Mouse (Mus musculus) heart, postnatal 0 days (tissue): ENCODE measurements around the gene Myo3b. TPM values are rescaled to one million over a fixed set of nuclear protein-coding genes. Genes with fewer than 3 reads are reported as not detected.

Source experiments
- ATAC-seq: fragments of 200-750 bp; cut with Nextera tagmentation; 2 replicates; pipeline ENCODE4 v1.8.0; 2017; ENCODE audit warnings: low read depth, moderate number of reproducible peaks, moderate library complexity; ENCODE audit not compliant: insufficient read depth
- DNase-seq: peaks from one replicate; pipeline ENCODE4 v3.0.0-alpha.2; 2016; ENCODE audit warnings: low spot score
- H3K27ac ChIP-seq: fragments of 300-500 bp; sonication (generic); 2 replicates; pipeline ENCODE4 v1.5.1; 2014; ENCODE audit warnings: low read depth, mild to moderate bottlenecking
- H3K27me3 ChIP-seq: fragments of 300-500 bp; sonication (generic); 2 replicates; pipeline ENCODE4 v1.6.1; 2014; ENCODE audit warnings: low read length, mixed read lengths; ENCODE audit not compliant: control insufficient read depth, insufficient read depth
- H3K36me3 ChIP-seq: fragments of 300-500 bp; sonication (generic); replicated peaks from 2 replicates; pipeline ENCODE4 v1.6.1; 2014; ENCODE audit warnings: low read length, mixed read lengths; ENCODE audit not compliant: control insufficient read depth, insufficient read depth
- H3K4me1 ChIP-seq: fragments of 300-500 bp; sonication (generic); 2 replicates; pipeline ENCODE4 v1.6.1; 2014; ENCODE audit warnings: antibody characterized with exemption; ENCODE audit not compliant: control insufficient read depth, insufficient read depth
- H3K4me2 ChIP-seq: fragments of 300-500 bp; sonication (generic); 2 replicates; pipeline ENCODE4 v1.6.1; 2014; ENCODE audit warnings: low read depth, mild to moderate bottlenecking, low read length, moderate library complexity
- H3K4me3 ChIP-seq: fragments of 300-500 bp; sonication (generic); 2 replicates; pipeline ENCODE4 v1.5.1; 2014; ENCODE audit warnings: low read depth, low read length
- H3K9ac ChIP-seq: fragments of 300-500 bp; sonication (generic); replicated peaks from 2 replicates; pipeline ENCODE4 v1.6.1; 2014; ENCODE audit warnings: low read depth, low read length, mixed read lengths
- H3K9me3 ChIP-seq: fragments of 300-500 bp; sonication (generic); replicated peaks from 2 replicates; pipeline ENCODE4 v1.6.1; 2016; ENCODE audit warnings: low read length; ENCODE audit not compliant: control insufficient read depth
- CTCF ChIP-seq: IDR thresholded peaks from 2 replicates; pipeline ENCODE4 v1.5.1; 2016; ENCODE audit warnings: antibody characterized with exemption, control low read depth, low read depth
- EP300 ChIP-seq: IDR thresholded peaks from 2 replicates; pipeline ENCODE4 v1.6.1; 2016; ENCODE audit warnings: antibody characterized with exemption, low read depth
- WGBS: fragments of 180-500 bp; shearing (Covaris S2); extraction: QIAGEN DNeasy Blood & Tissue Kit; methylation state at CpG from one replicate; pipeline ENCODE4 v1.1.7; 2014; 5-methylcytosine and 5-hydroxymethylcytosine counted together
- polyA plus RNA-seq: library from polyadenylated mRNA; unstranded; fragments of >200 nt; fragmentation: Nextera tagmentation; extraction: Ambion mirVana; gene quantifications from 2 replicates; pipeline ENCODE4 v1.2.1, GENCODE M21; 2015
- total RNA-seq: library from RNA; depleted of rRNA; stranded (reverse); fragments of >200 nt; gene quantifications from 2 replicates; pipeline ENCODE4 v1.2.3, GENCODE M21; 2014; ENCODE audit warnings: low replicate concordance

Myo3b gene
- total and polyA plus RNA-seq, 2 experiments from 2014 or later = 0.04 to 0.15 TPM

- Histone ChIP-seq H3K9ac (no peak overlapping the region), H3K36me3 (no peaks in the 10 kb centered on the region), H3K27me3 (no peaks in the 10 kb centered on the region), H3K4me1 (no peaks in the 10 kb centered on the region; the same call in 1 of the 2 replicates), H3K9me3 (no peaks in the 10 kb centered on the region), H3K4me3 (no peak overlapping the region), H3K4me2 (no peak overlapping the region), H3K27ac (no peak overlapping the region)
- ATAC-seq (no peak), DNase-seq (no peak)
- TF ChIP-seq EP300 (no peak), CTCF (no peak)
- 60% methylated on average over 7 of the region's 7 CpGs for WGBS
These were observed 26.9 kb downstream of the Myo3b start for GRCm38 (mm10) chr2:70065729-70066300.

GRCm38 (mm10) chr2:70066338-70067022 is 27.6 kb downstream of the Myo3b start:
- TF ChIP-seq CTCF = no peak
- TF ChIP-seq EP300 = no peak
- no peak overlapping the region for H3K4me2 ChIP-seq
- no peak overlapping the region for H3K27ac ChIP-seq
- H3K36me3 ChIP-seq = no peaks in the 10 kb centered on the region
- H3K27me3 ChIP-seq = no peaks in the 10 kb centered on the region
- H3K4me1 ChIP-seq = no peaks in the 10 kb centered on the region; the same call in 1 of the 2 replicates
- ATAC-seq (no peak), DNase-seq (no peak)
- no peaks in the 10 kb centered on the region for H3K9me3 ChIP-seq
- 87% methylated on average over 6 of the region's 6 CpGs for WGBS
- H3K4me3 ChIP-seq = no peak overlapping the region
- no peak overlapping the region for H3K9ac ChIP-seq

GRCm38 (mm10) chr2:70069861-70070260 is 30.9 kb downstream of the Myo3b start:
- H3K9ac ChIP-seq = no peak overlapping the region
- no peaks in the 10 kb centered on the region for H3K9me3 ChIP-seq
- ATAC-seq (peak; percentile 49; the same call in 1 of the 2 replicates), DNase-seq (peak; percentile 30)
- no peaks in the 10 kb centered on the region; the same call in 1 of the 2 replicates for H3K4me1 ChIP-seq
- no peaks in the 10 kb centered on the region for H3K36me3 ChIP-seq
- no peak overlapping the region for H3K4me2 ChIP-seq
- no peak overlapping the region for H3K27ac ChIP-seq
- TF ChIP-seq CTCF = no peak
- TF ChIP-seq EP300 = no peak
- no peak overlapping the region for H3K4me3 ChIP-seq
- WGBS = 67% methylated on average over 5 of the region's 5 CpGs
- H3K27me3 ChIP-seq = no peaks in the 10 kb centered on the region

GRCm38 (mm10) chr2:70083444-70084020 is 44.6 kb downstream of the Myo3b start:
- Histone ChIP-seq H3K9me3 (no peaks in the 10 kb centered on the region), H3K9ac (no peak overlapping the region), H3K27ac (no peak overlapping the region), H3K27me3 (no peaks in the 10 kb centered on the region), H3K4me2 (peak overlapping the region; percentile 55), H3K4me3 (peak overlapping the region; percentile 22), H3K36me3 (no peaks in the 10 kb centered on the region), H3K4me1 (no peaks in the 10 kb centered on the region)
- ATAC-seq = 0 out of 2 replicates have a peak, but pooled peaks have one; percentile 24
- peak; percentile 22 for DNase-seq
- WGBS = 27% methylated on average over 17 of the region's 17 CpGs
- TF ChIP-seq EP300 (no peak), CTCF (no peak)

- no peak overlapping the region for H3K4me2 ChIP-seq
- H3K36me3 ChIP-seq = no peaks in the 10 kb centered on the region
- ATAC-seq = no peak
- H3K27ac ChIP-seq = no peak overlapping the region
- H3K27me3 ChIP-seq = 0 out of 2 replicates have a peak, but pooled peaks cover 4% of the 10 kb centered on the region
- DNase-seq = no peak
- H3K4me1 ChIP-seq = no peaks in the 10 kb centered on the region
- H3K4me3 ChIP-seq = no peak overlapping the region
- 68% methylated on average over 2 of the region's 2 CpGs for WGBS
- H3K9ac ChIP-seq = no peak overlapping the region
- no peak for TF ChIP-seq CTCF
- no peak for TF ChIP-seq EP300
- H3K9me3 ChIP-seq = no peaks in the 10 kb centered on the region
These were observed 52.3 kb downstream of the Myo3b start for GRCm38 (mm10) chr2:70091261-70091660.
